Mouse (Mus musculus): ENCODE measurements around the gene Psmd8. TPM values are rescaled to one million over a fixed set of nuclear protein-coding genes. Genes with fewer than 3 reads are reported as not detected.
A peak's percentile ranks its signal among the peaks of the same experiment; 100 is the strongest.

Gene Psmd8
- polyA plus RNA-seq, 1 experiment from 2014 or later = 280 TPM

DNA sequence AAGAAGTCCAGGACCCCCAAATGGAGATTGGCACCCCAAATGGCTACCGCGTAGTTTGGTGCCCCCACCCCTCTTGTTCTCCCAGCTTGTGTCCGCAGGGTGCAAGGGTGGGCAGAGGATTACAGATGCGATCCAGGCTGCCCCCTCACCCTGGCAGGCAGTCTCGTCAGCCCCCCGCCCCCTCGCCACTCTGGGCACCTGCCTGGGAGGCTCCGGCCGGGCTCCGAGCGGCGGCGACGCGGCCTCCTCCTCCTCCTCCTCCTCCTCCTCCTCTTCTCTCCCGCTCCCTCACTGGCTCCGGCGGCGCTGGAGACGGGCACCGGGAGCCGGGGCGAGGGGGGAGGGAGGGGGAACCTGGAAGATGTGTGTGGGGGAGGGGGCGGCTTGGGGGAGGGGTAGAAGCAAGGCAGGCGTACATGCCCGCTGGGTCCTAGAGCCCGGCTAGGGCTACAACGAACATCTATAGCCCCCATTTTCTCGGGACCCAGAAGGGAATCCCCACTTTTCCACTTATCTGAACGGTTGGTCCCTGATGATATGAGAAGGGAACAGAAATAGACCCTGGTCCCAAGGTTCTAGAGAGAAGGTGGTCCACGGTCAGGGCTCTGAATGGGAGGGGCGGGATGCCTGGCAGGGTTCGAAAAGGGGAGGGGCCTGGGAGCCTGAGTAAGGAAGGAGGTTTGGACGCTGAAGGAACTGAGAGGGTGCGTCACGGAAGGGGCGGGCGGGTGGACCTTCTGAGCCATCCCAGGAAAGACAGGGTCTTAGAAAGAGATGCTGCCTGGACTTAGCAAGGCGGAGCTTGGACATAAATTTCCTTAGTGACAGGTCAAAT is 11.1 kb downstream of the Psmd8 start:
- Histone ChIP-seq H3K4me3 (peak overlapping the region; percentile 73), H3K27me3 (peaks cover 47% of the 10 kb centered on the region), H3K9ac (peak overlapping the region; percentile 59), H3K27ac (peak overlapping the region; percentile 80), H3K36me3 (peaks cover 19% of the 10 kb centered on the region), H3K4me1 (peaks cover 29% of the 10 kb centered on the region), H3K9me3 (no peaks in the 10 kb centered on the region), H3K4me2 (replicated peaks) (peak overlapping the region; percentile 83)
- under 1% methylated on average over 23 of the region's 39 CpGs for WGBS
- ATAC-seq (ENCODE audit: insufficient number of reproducible peaks, insufficient read depth, low FRiP score, low TSS enrichment) = peak; percentile 72

DNA sequence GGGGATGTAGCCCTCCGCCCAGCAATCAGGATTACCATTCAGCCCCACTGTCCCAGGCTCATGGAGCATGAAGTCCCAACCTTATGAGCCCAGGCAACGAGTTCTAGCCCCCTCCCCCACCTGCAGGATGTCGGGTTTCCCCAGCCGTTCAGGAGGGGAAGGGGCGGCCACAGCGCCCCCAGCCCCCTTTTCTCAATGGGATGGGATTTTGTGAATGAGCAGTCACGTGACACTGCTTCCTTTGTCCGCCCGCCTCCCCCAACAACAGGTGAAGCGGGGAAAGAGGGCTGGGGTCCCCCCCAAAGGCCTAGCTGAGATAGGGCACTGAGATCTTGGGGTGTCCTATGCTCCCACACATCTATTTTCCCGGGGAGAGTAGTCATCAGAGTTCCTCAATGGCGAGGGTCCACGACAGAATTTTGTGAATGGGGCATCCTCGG is 11.7 kb downstream of the Psmd8 start:
- Histone ChIP-seq H3K9me3 (no peaks in the 10 kb centered on the region), H3K36me3 (peaks cover 12% of the 10 kb centered on the region), H3K9ac (peak overlapping the region; percentile 59; the same call in 1 of the 2 replicates), H3K4me2 (replicated peaks) (peak overlapping the region; percentile 83), H3K27ac (peak overlapping the region; percentile 80), H3K27me3 (peaks cover 43% of the 10 kb centered on the region), H3K4me3 (peak overlapping the region; percentile 73), H3K4me1 (peaks cover 29% of the 10 kb centered on the region)
- no peak for ATAC-seq (ENCODE audit: insufficient number of reproducible peaks, insufficient read depth, low FRiP score, low TSS enrichment)
- WGBS = 1% methylated on average over 14 of the region's 14 CpGs

DNA sequence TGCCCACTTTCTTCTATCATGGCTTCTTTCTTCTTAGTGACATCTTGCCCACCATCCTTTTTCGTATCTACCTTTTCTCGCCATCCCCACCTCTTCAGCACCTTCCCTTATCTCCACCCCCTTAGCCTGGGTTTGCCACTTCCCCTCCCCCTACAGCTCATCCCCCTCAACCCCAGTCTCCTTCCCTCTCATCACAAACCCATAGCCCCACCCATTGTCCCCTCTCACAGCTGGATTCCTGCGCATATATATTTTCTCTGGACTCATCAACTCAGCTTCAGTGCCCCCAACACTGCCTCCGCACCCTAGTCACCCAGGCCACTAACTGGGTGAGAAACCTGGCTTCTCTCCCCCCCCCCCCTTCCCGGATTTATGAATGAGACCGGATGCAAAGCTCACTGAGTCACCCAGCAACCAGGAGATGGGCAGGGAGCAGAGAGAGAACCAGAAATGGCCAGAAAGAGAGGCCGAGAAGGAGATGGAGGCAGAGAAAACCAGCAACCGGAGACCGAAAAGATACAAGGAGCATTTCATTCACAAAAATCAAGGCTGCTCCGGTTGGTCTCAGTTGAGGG is 12.3 kb downstream of the Psmd8 start:
- Histone ChIP-seq H3K27ac (peak overlapping the region; percentile 80; the same call in 1 of the 2 replicates), H3K9me3 (no peaks in the 10 kb centered on the region), H3K4me2 (replicated peaks) (peak overlapping the region; percentile 83), H3K4me1 (peaks cover 30% of the 10 kb centered on the region), H3K4me3 (peak overlapping the region; percentile 73), H3K9ac (peak overlapping the region; percentile 59; the same call in 1 of the 2 replicates), H3K36me3 (peaks cover 6% of the 10 kb centered on the region), H3K27me3 (peaks cover 37% of the 10 kb centered on the region)
- 3% methylated on average over 10 of the region's 10 CpGs for WGBS
- ATAC-seq (ENCODE audit: insufficient number of reproducible peaks, insufficient read depth, low FRiP score, low TSS enrichment) = no peak

DNA sequence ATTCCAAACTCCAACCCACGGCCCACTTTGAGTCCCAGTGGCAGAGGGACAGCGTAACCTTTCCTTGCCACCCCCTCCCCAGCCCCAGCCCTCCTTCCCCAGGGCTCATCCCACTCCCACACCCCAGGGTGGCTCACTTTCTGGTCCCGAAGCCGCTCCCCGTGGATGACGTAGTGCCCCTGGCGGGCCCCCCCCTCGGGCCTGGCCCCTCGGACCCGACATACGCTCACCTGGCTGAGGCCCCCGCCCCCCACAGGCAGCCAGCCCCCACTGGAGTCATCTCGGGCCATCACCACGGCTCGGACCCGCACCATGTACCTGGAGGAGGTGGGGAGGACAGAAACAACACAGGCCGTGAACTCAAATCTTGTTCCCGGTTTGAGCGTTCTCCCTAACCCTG is 12.8 kb downstream of the Psmd8 start:
- Histone ChIP-seq H3K9ac (peak overlapping the region; percentile 59; the same call in 1 of the 2 replicates), H3K4me2 (replicated peaks) (peak overlapping the region; percentile 83), H3K27ac (0 out of 2 replicates have a peak overlapping the region, but pooled peaks have one; percentile 80), H3K36me3 (peaks cover under 1% of the 10 kb centered on the region), H3K9me3 (no peaks in the 10 kb centered on the region), H3K27me3 (peaks cover 32% of the 10 kb centered on the region), H3K4me3 (peak overlapping the region; percentile 73), H3K4me1 (peaks cover 36% of the 10 kb centered on the region)
- WGBS = 11% methylated on average over 19 of the region's 19 CpGs
- ATAC-seq (ENCODE audit: insufficient number of reproducible peaks, insufficient read depth, low FRiP score, low TSS enrichment) = no peak

GRCm38 (mm10) chr7:29162750-29163525 is 17.6 kb downstream of the Psmd8 start:
- WGBS = 17% methylated on average over 9 of the region's 9 CpGs
- peaks cover 22% of the 10 kb centered on the region for H3K27me3 ChIP-seq
- ATAC-seq (ENCODE audit: insufficient number of reproducible peaks, insufficient read depth, low FRiP score, low TSS enrichment) = 0 out of 2 replicates have a peak, but pooled peaks have one; percentile 16
- no peak overlapping the region for H3K4me2 ChIP-seq (replicated peaks)
- H3K9me3 ChIP-seq = no peaks in the 10 kb centered on the region
- no peak overlapping the region for H3K27ac ChIP-seq
- peaks cover 8% of the 10 kb centered on the region for H3K36me3 ChIP-seq
- H3K9ac ChIP-seq = no peak overlapping the region
- peaks cover 14% of the 10 kb centered on the region for H3K4me1 ChIP-seq
- H3K4me3 ChIP-seq = no peak overlapping the region

DNA sequence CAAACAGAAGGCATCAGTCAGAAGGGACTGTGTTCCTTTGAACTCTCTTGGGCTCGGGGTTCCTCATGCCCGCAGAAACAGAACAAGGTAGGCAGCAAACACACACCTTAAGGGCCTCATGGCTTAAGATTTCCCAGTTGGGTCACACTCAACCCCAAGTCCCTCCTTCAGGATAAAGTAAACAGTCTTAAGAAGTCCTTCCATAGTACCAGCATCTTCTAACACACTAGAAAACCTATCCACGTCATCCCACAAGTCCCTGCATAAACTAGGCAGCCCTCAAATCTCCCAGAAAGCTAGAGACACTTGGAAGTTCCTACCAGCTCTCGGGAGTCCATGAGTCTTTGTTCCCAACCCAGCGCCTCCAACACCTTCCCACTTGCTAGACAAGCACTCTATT is 18.2 kb downstream of the Psmd8 start:
- WGBS = 78% methylated on average over 5 of the region's 5 CpGs
- no peak overlapping the region for H3K9ac ChIP-seq
- peaks cover 22% of the 10 kb centered on the region for H3K27me3 ChIP-seq
- H3K4me1 ChIP-seq = peaks cover 8% of the 10 kb centered on the region
- no peak overlapping the region for H3K27ac ChIP-seq
- H3K4me3 ChIP-seq = no peak overlapping the region
- no peaks in the 10 kb centered on the region for H3K9me3 ChIP-seq
- ATAC-seq (ENCODE audit: insufficient number of reproducible peaks, insufficient read depth, low FRiP score, low TSS enrichment) = no peak
- H3K36me3 ChIP-seq = peaks cover 8% of the 10 kb centered on the region
- H3K4me2 ChIP-seq (replicated peaks) = no peak overlapping the region

- H3K4me3 ChIP-seq = no peak overlapping the region
- H3K4me1 ChIP-seq = peaks cover 11% of the 10 kb centered on the region
- 0 out of 2 replicates have a peak, but pooled peaks cover 5% of the 10 kb centered on the region for H3K9me3 ChIP-seq
- H3K36me3 ChIP-seq = peaks cover 8% of the 10 kb centered on the region
- ATAC-seq (ENCODE audit: insufficient number of reproducible peaks, insufficient read depth, low FRiP score, low TSS enrichment) = no peak
- no peak overlapping the region for H3K9ac ChIP-seq
- peaks cover 20% of the 10 kb centered on the region for H3K27me3 ChIP-seq
- no peak overlapping the region for H3K27ac ChIP-seq
- H3K4me2 ChIP-seq (replicated peaks) = no peak overlapping the region
- 2% methylated on average over 5 of the region's 5 CpGs for WGBS
These were observed 22.2 kb downstream of the Psmd8 start for GRCm38 (mm10) chr7:29158264-29158663.

DNA sequence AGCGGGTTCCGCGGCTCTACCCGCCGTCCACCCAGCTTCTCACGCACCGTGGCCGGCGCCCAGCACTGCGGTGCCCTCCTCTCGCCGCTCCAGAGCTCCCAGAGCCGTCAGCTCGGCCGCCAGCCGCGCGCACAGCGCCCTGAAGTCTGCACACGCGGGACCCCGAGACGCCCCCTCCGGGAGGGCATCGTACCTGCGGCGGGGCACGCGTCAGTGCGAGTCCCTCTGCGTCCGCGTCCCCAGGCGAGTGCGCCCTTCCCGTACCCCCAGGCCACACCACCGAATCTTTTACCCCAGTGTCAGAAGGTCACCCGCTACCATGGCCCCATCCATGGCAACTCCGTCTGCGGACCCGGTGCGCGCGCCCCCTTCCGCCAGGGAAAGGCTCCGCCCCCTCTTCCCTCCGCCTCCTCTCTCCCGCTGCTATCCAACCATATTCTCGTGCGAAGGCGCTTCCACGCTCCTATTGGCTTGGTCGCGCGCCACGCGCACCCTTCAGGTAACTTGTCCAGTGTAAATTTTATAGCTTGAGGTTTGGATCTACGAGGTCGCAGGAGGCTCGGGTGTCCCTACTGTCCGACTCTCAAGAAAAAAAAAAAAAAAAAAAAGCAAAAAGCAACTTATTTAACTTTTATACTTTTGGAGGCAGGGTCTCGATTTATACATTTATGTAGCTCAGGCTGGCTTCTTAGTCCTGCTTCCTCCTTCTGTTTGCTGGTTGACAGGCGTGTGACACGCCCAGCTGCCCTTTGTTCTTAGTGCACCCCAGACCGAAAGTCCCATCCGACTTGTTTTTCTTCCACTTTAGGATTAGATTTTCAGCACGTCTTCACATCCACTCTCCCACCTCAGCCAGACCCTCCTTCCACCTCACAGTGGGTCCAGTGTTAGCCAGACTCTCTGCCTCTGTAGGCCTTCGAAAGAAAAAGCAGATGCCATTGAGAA is 24.4 kb downstream of the Psmd8 start, which contains the start of gene Fam98c:
Gene Fam98c, minus strand, starts transcription at position 397 of the 945 bp plus-strand sequence.
- Histone ChIP-seq H3K4me3 (peak within 1 kb of the TSS; percentile 73), H3K4me1 (0 out of 2 replicates have a peak, but pooled peaks cover 3% of the 10 kb centered on the region), H3K27me3 (peaks cover 20% of the 10 kb centered on the region), H3K27ac (peak within 1 kb of the TSS; percentile 88), H3K9ac (peak within 1 kb of the TSS; percentile 77), H3K9me3 (0 out of 2 replicates have a peak, but pooled peaks cover 5% of the 10 kb centered on the region), H3K36me3 (peaks cover under 1% of the 10 kb centered on the region; the same call in 1 of the 2 replicates), H3K4me2 (replicated peaks) (peak within 1 kb of the TSS; percentile 99)
- 4% methylated on average over 65 of the region's 68 CpGs for WGBS
- peak; percentile 68 for ATAC-seq (ENCODE audit: insufficient number of reproducible peaks, insufficient read depth, low FRiP score, low TSS enrichment)

- peaks cover 20% of the 10 kb centered on the region for H3K27me3 ChIP-seq
- H3K9ac ChIP-seq = peak overlapping the region; percentile 77
- H3K36me3 ChIP-seq = no peaks in the 10 kb centered on the region
- H3K9me3 ChIP-seq = 0 out of 2 replicates have a peak, but pooled peaks cover 5% of the 10 kb centered on the region
- peak overlapping the region; percentile 99 for H3K4me2 ChIP-seq (replicated peaks)
- peak; percentile 72 for ATAC-seq (ENCODE audit: insufficient number of reproducible peaks, insufficient read depth, low FRiP score, low TSS enrichment)
- H3K27ac ChIP-seq = peak overlapping the region; percentile 88
- 0 out of 2 replicates have a peak, but pooled peaks cover 3% of the 10 kb centered on the region for H3K4me1 ChIP-seq
- WGBS = 6% methylated on average over 37 of the region's 37 CpGs
- peak overlapping the region; percentile 73 for H3K4me3 ChIP-seq
These were observed 25.2 kb downstream of the Psmd8 start for GRCm38 (mm10) chr7:29155196-29155837.

Data from embryonic facial prominence, embryonic 12.5 days (tissue).